Mouse (Mus musculus): ENCODE results near the gene Apbb2. TPM values are rescaled to one million over a fixed set of nuclear protein-coding genes. Genes with fewer than 3 reads are reported as not detected.

Gene Apbb2
- total RNA-seq, 2 experiments from 2014 or later: 96.4 to 104 TPM

- DNase-seq: no peak
- intact Hi-C loops (cut with DNase I): loop anchor here (10.0 kb wide), 1 partner anchor 187 kb away; the partner anchor contains the start of gene Apbb2
These were observed 190.5 kb downstream of the Apbb2 start for GRCm38 (mm10) chr5:66428071-66428470.

- DNase-seq: no peak
- intact Hi-C loops (cut with DNase I): loop anchor here (10.0 kb wide), 1 partner anchor 191 kb away; the partner anchor contains the start of gene Apbb2
These were observed 194.7 kb downstream of the Apbb2 start for GRCm38 (mm10) chr5:66423909-66424308.

- no peak for DNase-seq
- intact Hi-C loops (cut with DNase I): loop anchor here (10.0 kb wide), 1 partner anchor 191 kb away; the partner anchor contains the start of gene Apbb2
These were observed 195.1 kb downstream of the Apbb2 start for GRCm38 (mm10) chr5:66423466-66423865.

- intact Hi-C loops (cut with DNase I): loop anchor here (10.0 kb wide), 1 partner anchor 193 kb away; the partner anchor contains the start of gene Apbb2
- DNase-seq: no peak
These were observed 196.6 kb downstream of the Apbb2 start for GRCm38 (mm10) chr5:66421954-66422353.

- intact Hi-C loops (cut with DNase I): loop anchor here (10.0 kb wide), 1 partner anchor 194 kb away; the partner anchor contains the start of gene Apbb2
- no peak for DNase-seq
These were observed 197.4 kb downstream of the Apbb2 start for GRCm38 (mm10) chr5:66421230-66421629.

GRCm38 (mm10) chr5:66420011-66420410 is 198.6 kb downstream of the Apbb2 start:
- no peak for DNase-seq
- intact Hi-C loops (cut with DNase I): loop anchor here (10.0 kb wide), 1 partner anchor 195 kb away; the partner anchor contains the start of gene Apbb2

GRCm38 (mm10) chr5:66417289-66417688 is 201.3 kb downstream of the Apbb2 start:
- no peak for DNase-seq
- intact Hi-C loops (cut with DNase I): no loop called here

- DNase-seq: no peak
- intact Hi-C loops (cut with DNase I): no loop called here
These were observed 202.7 kb downstream of the Apbb2 start for GRCm38 (mm10) chr5:66415700-66416543.

- DNase-seq: no peak
- intact Hi-C loops (cut with DNase I): no loop called here
These were observed 203.4 kb downstream of the Apbb2 start for GRCm38 (mm10) chr5:66415033-66415697.

- intact Hi-C loops (cut with DNase I): no loop called here
- no peak for DNase-seq
These were observed 205.2 kb downstream of the Apbb2 start for GRCm38 (mm10) chr5:66413402-66413801.

GRCm38 (mm10) chr5:66412821-66413220 is 205.8 kb downstream of the Apbb2 start:
- DNase-seq: no peak
- intact Hi-C loops (cut with DNase I): no loop called here

- intact Hi-C loops (cut with DNase I): no loop called here
- no peak for DNase-seq
These were observed 210.0 kb downstream of the Apbb2 start for GRCm38 (mm10) chr5:66408546-66408945.

GRCm38 (mm10) chr5:66407948-66408347 is 210.6 kb downstream of the Apbb2 start:
- intact Hi-C loops (cut with DNase I): no loop called here
- no peak for DNase-seq

GRCm38 (mm10) chr5:66406431-66406830 is 212.2 kb downstream of the Apbb2 start:
- intact Hi-C loops (cut with DNase I): no loop called here
- DNase-seq: no peak

GRCm38 (mm10) chr5:66405731-66406399 is 212.7 kb downstream of the Apbb2 start:
- intact Hi-C loops (cut with DNase I): no loop called here
- DNase-seq: no peak

GRCm38 (mm10) chr5:66405305-66405704 is 213.3 kb downstream of the Apbb2 start:
- intact Hi-C loops (cut with DNase I): no loop called here
- DNase-seq: no peak

GRCm38 (mm10) chr5:66400563-66400962 is 218.0 kb downstream of the Apbb2 start:
- DNase-seq: no peak
- intact Hi-C loops (cut with DNase I): no loop called here

- no peak for DNase-seq
- intact Hi-C loops (cut with DNase I): loop anchor here (10.0 kb wide), 1 partner anchor 86 kb away; no protein-coding TSS in a partner anchor
These were observed 219.3 kb downstream of the Apbb2 start for GRCm38 (mm10) chr5:66399264-66399620.

GRCm38 (mm10) chr5:66398530-66399263 is 219.9 kb downstream of the Apbb2 start:
- intact Hi-C loops (cut with DNase I): loop anchor here (10.0 kb wide), 1 partner anchor 86 kb away; no protein-coding TSS in a partner anchor

GRCm38 (mm10) chr5:66393767-66394446 is 224.7 kb downstream of the Apbb2 start:
- DNase-seq: no peak
- intact Hi-C loops (cut with DNase I): loop anchor here (10.0 kb wide), 1 partner anchor 91 kb away; no protein-coding TSS in a partner anchor

More at GRCm38 (mm10) chr5:66398530-66399263, 219.9 kb downstream of the Apbb2 start:
- DNase-seq: no peak
